Mouse (Mus musculus): Measurements from ENCODE around the gene Cd63.

The Cd63 gene

DNA sequence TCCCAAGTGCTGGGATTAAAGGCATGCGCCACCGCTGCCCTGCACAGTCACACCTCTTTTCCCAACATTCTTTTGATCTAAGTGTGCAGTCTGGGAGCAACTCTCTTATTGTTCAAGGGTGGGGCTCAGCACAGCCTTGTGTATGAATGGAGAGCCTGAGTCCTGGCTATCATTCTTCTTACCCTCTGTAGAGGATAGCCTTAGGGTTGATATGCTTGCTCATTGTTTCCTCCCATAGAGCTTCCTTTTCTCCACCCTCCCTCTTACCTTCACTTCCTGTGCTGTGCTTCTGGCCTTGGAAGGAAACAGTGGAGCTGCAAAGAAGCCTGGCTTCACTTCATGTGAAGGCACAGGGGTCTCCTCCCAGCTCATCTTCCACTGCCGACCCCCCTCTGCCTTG is at the start of gene Cd63:
TSS of gene Cd63 (plus strand) at position 292 of the 400 bp plus-strand sequence.
- no peak for DNase-seq (ENCODE audit: low spot score in 2 of 2)

GRCm38 (mm10) chr10:128861176-128861575 is 39.6 kb upstream of the Cd63 start:
- no peak for DNase-seq (ENCODE audit: low spot score in 2 of 2)

DNA sequence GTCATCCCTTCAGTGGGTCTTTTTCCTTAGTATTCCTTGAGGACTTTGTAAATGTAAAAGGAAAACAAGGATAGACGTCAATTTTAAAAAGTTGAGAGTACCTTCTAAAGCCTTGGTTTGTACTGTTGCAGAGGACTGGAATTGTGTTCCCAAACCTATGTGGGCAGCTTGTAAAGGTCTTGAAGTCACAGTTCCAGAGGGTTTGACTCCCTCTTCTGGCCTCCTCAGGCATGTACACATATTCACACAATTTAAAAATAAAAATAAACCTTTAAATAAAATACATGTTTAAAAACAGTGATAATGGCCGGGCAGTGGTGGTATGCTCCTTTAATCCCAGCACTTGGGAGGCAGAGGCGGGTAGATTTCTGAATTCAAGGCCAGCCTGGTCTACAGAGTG is 34.7 kb upstream of the Cd63 start:
- no peak for DNase-seq (ENCODE audit: low spot score in 2 of 2)

DNA sequence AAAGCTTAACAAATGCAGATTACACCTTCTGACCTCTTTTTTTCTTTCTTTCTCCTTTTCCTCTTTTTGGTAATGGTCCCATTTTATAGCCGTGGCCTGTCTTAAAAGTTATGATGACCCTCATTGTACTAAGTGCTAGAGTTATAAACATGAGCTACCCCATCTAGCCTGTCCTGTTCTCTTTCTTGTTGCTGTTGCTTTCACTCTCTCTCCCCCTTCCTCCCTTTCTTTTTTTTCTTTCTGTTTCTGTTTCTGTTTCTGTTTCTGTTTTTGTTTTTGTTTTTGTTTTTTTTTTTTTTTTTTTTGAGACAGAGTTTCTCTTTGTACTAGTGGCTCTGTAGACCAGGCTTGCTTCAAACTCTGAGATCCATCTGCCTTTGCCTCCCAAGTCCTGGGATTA is 34.3 kb upstream of the Cd63 start:
- DNase-seq (ENCODE audit: low spot score in 2 of 2), result no peak

- DNase-seq (ENCODE audit: low spot score in 2 of 2), result no peak
Measured at GRCm38 (mm10) chr10:128870341-128870740, 30.4 kb upstream of the Cd63 start.

DNA sequence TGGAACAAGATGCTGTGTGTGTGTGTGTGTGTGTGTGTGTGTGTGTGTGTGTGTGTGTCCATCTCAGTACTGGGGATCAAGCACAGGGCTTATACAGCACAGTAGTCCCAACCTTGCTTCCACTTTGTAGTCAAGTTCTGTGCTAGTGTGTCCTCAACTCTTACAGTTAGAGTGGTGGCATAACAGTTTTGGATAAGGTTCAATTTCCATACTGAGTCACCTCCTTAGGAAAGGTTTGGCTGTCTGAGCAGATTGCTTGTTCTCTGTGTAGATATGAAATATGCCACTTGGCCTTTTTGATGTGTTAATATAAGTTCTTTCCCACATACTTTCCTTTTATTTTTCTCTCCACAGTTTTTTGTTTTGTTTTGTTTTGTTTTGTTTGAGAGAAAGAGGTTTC is 22.5 kb upstream of the Cd63 start:
- DNase-seq (ENCODE audit: low spot score in 2 of 2), result no peak

- DNase-seq (ENCODE audit: low spot score in 2 of 2), result no peak
Measured at GRCm38 (mm10) chr10:128878811-128879210, 22.0 kb upstream of the Cd63 start.

GRCm38 (mm10) chr10:128882067-128882466 is 18.7 kb upstream of the Cd63 start:
- no peak for DNase-seq (ENCODE audit: low spot score in 2 of 2)

DNA sequence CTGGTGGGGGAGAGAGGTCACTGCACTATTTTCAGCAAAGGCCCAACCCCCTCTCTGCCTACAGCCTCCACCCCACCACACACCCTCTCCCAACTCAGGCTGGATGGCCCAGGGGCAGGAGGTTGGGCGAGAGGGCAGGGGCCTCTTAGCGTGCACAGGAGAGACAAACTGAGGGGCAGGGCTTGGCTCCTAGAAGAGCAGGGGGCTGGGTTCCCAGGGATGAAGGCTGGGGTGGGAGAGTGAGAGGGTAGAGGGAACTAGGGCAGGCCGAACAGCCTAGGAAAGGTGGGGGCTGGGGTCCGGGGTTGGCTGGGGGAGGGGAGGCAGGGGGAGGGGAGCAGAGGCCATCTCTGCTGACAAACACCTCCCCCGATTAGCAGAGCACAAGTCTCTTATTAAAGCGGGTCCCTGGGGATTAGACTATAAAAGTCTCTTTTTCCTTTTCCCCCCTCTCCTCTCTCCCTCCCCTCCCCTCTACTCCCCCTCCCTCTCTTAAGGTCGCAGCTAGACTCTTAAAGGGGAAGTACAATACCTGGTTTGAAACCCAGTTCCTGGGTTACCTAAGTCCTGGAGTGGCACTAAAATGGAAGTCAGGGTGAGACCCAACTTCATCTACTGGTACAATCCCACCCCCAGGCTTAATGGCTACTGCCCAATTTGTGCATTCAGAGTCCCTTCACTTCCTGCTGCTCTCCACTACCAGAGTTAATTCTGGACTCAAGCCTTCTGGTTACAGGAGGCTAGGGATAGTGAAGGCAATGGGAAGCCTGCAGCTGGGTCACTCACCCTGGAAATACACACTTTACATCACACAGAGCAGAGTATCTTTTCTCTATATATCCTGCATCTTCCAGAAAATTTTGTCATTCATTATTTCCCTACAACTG is 11.6 kb upstream of the Cd63 start:
- DNase-seq (ENCODE audit: low spot score in 2 of 2), result no peak

DNA sequence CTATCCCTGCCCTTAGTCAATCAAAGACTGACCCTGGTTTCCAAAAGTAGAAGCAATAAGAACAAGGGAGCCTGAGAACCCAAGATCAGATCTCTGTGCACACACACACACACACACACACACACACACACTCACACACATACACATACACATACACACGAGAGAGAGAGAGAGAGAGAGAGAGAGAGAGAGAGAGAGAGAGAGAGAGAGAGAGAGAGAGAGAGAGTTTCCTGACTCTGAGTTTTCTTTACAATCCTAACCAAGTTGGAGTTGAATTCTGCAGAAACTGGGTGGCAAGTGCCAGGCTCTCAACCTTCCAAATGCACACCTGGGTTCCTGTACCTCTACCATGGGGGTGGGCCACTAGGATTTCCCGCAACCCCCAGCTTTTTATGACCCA is 10.9 kb upstream of the Cd63 start:
- DNase-seq (ENCODE audit: low spot score in 2 of 2), result no peak

- no peak for DNase-seq (ENCODE audit: low spot score in 2 of 2)
Measured at GRCm38 (mm10) chr10:128890383-128891295, 10.2 kb upstream of the Cd63 start.

DNA sequence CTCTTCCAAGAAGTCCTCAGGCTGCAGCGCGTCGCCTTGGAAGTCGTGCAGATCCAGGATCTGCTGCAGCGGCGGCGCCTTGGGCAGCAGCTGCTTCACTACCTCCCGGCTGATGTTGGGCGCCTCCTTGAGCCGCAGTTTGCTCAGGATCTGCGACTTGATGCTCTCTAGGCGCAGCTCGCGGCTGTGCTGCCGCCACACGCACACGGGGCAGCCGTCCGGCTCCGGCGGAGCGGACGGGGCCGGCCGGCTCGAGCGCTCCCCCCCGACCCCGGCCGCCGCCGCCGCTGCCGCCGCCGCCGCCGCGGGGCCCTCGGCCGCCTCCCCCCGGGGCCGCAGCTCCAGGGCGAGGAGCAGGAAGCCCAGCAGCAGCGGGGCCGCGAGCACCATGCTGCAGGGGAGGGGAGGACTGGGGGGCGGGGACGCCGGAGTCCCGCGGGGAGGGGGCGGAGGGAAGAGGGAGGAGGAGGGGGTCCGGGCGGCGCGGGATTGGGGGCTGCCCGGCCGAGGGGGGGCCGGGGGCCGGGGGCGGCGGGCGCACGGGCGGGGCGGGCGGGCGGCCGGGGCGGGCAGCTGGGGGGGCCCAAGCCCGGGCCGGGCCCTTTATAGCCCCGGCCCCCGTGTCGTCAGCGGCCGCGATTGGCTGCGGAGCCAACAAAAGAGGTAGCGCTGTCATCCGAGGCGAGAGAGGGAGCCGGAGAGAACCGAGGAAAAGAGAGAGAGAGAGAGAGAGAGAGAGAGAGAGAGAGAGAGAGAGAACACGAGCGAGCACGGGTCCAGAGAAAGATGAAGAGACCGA is 9.3 kb upstream of the Cd63 start, which contains the start of gene Gdf11:
TSS of gene Gdf11 (minus strand) at position 423 of the 799 bp plus-strand sequence.
- DNase-seq (ENCODE audit: low spot score in 2 of 2), result no peak

GRCm38 (mm10) chr10:128892246-128892645 is 8.5 kb upstream of the Cd63 start:
- DNase-seq (ENCODE audit: low spot score in 2 of 2), result no peak

GRCm38 (mm10) chr10:128895437-128895836 is 5.4 kb upstream of the Cd63 start:
- peak; percentile 63 to 90 for DNase-seq (ENCODE audit: low spot score in 2 of 2)

GRCm38 (mm10) chr10:128895952-128896693 is 4.7 kb upstream of the Cd63 start:
- peak; percentile 23 to 46 for DNase-seq (ENCODE audit: low spot score in 2 of 2)

- DNase-seq (ENCODE audit: low spot score in 2 of 2), result no peak
Measured at GRCm38 (mm10) chr10:128896807-128897206, 4.0 kb upstream of the Cd63 start.

- no peak for DNase-seq (ENCODE audit: low spot score in 2 of 2)
Measured at GRCm38 (mm10) chr10:128897501-128897900, 3.3 kb upstream of the Cd63 start.

DNA sequence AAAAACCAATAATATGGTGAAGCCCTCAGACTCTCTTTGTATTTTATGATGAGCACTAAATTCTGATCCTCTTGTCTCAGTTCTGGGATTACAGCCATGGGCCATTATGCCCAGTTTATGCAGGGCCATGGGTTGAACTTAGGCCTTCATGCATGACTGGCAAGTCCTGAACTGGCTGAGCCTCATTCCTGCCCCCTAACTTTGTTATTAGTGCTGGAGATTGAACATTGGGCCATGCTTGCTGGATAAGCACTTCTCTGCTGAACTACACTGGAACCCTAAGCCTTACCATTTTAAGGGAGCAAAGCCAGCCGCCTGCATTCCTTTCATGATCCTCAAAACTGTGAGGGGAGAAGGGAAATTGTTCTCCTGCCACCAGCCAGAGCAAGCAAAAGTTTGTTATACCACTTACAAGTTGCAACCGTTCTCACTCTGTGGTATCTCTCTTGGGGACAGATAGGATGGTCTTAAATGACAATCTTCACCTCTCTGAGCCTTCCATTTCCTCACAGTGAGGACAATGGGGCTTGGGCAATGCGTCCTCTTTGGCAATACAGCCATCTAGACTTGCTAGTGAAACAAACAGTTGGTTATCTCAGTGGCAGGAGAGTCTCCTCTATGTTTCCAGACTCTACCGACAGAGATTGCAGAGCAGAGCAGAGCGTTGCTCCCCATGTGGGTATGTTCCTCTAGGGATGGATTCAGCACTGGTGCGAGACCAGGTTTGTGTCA is 864 bp upstream of the Cd63 start:
- DNase-seq (ENCODE audit: low spot score in 2 of 2), result no peak

GRCm38 (mm10) chr10:128901409-128901808 is 620 bp downstream of the Cd63 start:
- DNase-seq (ENCODE audit: low spot score in 2 of 2), result no peak

DNA sequence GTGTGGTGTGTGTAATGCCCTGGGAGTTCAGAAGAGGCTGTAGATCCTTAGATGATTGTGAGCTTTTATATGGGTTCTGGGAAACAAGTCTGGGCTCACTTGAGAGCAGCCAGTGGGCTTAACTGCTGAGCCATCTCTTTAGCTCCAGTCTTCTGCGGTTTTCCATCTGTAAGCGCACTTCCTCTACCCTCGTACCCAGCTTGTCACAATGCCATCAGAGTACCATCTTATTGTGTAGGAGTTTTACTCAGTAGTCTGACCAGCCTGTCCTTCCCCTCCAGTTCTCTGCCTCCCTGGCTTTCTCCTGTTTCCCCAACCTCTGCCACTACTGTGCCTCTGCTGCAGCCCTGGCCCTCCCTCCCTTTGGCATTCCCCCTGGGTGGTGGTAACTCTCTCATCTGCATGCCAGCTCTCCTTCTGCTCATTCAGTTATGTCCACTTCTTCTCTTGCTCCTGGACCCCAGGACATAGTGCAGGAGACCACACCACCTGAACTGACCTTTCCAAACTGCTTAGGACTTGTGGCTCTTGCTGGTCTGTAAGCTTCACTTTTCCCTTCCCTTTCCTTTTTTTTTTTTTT is 1.7 kb downstream of the Cd63 start:
- no peak for DNase-seq (ENCODE audit: low spot score in 2 of 2)

Measured in frontal cortex, postnatal 36 days (tissue).